Mouse (Mus musculus) cerebellum, adult 2 months (tissue): ENCODE results near the gene C1ra.

ENCODE experiments used
- CTCF ChIP-seq: fragments of 200-500 bp; IDR thresholded peaks from 2 replicates; pipeline ENCODE4 v1.5.1; 2011; ENCODE audit warnings: low read depth, mild to moderate bottlenecking, control low read depth, low read length, moderate library complexity, borderline replicate concordance; ENCODE audit not compliant: insufficient read depth
- POLR2A ChIP-seq: fragments of 200-500 bp; IDR thresholded peaks from 2 replicates; pipeline ENCODE4 v1.6.1; 2011; ENCODE audit warnings: low read length, control low read depth, borderline replicate concordance; ENCODE audit not compliant: insufficient read depth

DNA sequence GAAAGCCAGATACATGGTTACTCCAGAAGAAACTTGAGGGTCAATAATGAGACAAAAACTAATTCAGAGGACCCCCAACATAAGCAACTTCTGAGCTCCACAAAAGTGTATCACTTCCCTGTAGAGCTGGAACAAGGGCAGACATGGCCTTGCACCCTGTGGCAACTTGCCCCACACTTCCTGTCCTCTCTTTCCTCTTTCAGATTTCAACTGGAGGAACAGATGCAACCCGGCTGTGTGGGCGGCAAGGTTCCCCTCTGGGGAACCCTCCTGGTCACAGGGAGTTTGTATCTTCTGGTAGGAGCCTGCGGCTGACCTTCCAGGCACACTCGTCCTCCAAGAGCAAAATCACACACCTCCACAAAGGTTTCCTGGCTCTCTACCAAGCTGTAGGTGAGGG lies 7.2 kb upstream of the C1ra start:
- TF ChIP-seq CTCF (no peak), POLR2A (no peak)
